Mouse (Mus musculus) spleen, embryonic (tissue): ENCODE measurements at regions not wholly inside any gene's neighbourhood (a gene's known extent, or its start where the extent isn't known, plus 50 kb on each side); places are given as distances from the start of the nearest gene placed in this dataset.

Source experiments
- CTCF ChIA-PET: fragments of 350-600 bp; sonication (Branson Sonifier 250); formaldehyde crosslinking; loops from one replicate; lab custom pipeline; 2022; lab: Charles Lee

- CTCF ChIA-PET: no interaction called here
These were observed 372.0 kb upstream of the Nr5a2 start for GRCm38 (mm10) chr1:137332108-137332769.

- CTCF ChIA-PET: interaction anchor here (0.6 kb wide), 1 partner anchor 775 kb away, joined by 5 read pairs; no protein-coding TSS in a partner anchor
These were observed 371.5 kb upstream of the Nr5a2 start for GRCm38 (mm10) chr1:137331746-137332107.

- CTCF ChIA-PET: no interaction called here
These were observed 370.4 kb upstream of the Nr5a2 start for GRCm38 (mm10) chr1:137330634-137331033.

GRCm38 (mm10) chr1:137323884-137324594 lies 363.8 kb upstream of the Nr5a2 start:
- CTCF ChIA-PET: no interaction called here

GRCm38 (mm10) chr1:137323035-137323680 lies 362.9 kb upstream of the Nr5a2 start:
- CTCF ChIA-PET: no interaction called here

- CTCF ChIA-PET: no interaction called here
These were observed 342.6 kb upstream of the Nr5a2 start for GRCm38 (mm10) chr1:137302757-137303422.

- CTCF ChIA-PET: no interaction called here
These were observed 337.7 kb upstream of the Nr5a2 start for GRCm38 (mm10) chr1:137297780-137298569.

- CTCF ChIA-PET: no interaction called here
These were observed 329.2 kb upstream of the Nr5a2 start for GRCm38 (mm10) chr1:137289456-137289855.

GRCm38 (mm10) chr1:137283291-137283690 lies 323.0 kb upstream of the Nr5a2 start:
- CTCF ChIA-PET: no interaction called here

GRCm38 (mm10) chr1:137282457-137282856 lies 322.2 kb upstream of the Nr5a2 start:
- CTCF ChIA-PET: no interaction called here

GRCm38 (mm10) chr1:137280391-137281386 lies 320.4 kb upstream of the Nr5a2 start:
- CTCF ChIA-PET: no interaction called here

- CTCF ChIA-PET: no interaction called here
These were observed 319.7 kb upstream of the Nr5a2 start for GRCm38 (mm10) chr1:137279981-137280380.

- CTCF ChIA-PET: no interaction called here
These were observed 310.7 kb upstream of the Nr5a2 start for GRCm38 (mm10) chr1:137270659-137271612.

- CTCF ChIA-PET: interaction anchor here (0.7 kb wide), 1 partner anchor 37 kb away, joined by 3 read pairs; no protein-coding TSS in a partner anchor
These were observed 302.6 kb upstream of the Nr5a2 start for GRCm38 (mm10) chr1:137262806-137263370.

GRCm38 (mm10) chr1:137262121-137262525 lies 301.9 kb upstream of the Nr5a2 start:
- CTCF ChIA-PET: no interaction called here

- CTCF ChIA-PET: no interaction called here
These were observed 296.0 kb upstream of the Nr5a2 start for GRCm38 (mm10) chr1:137256294-137256693.

GRCm38 (mm10) chr1:137255041-137255440 lies 294.8 kb upstream of the Nr5a2 start:
- CTCF ChIA-PET: no interaction called here

- CTCF ChIA-PET: no interaction called here
These were observed 294.4 kb upstream of the Nr5a2 start for GRCm38 (mm10) chr1:137254634-137255033.

- CTCF ChIA-PET: no interaction called here
These were observed 266.8 kb upstream of the Nr5a2 start for GRCm38 (mm10) chr1:137227098-137227485.
